Mouse (Mus musculus) liver, embryonic 14.5 days (tissue): Measurements from ENCODE around the gene Ube4b.

ENCODE experiments used
- CTCF ChIP-seq: IDR thresholded peaks from 2 replicates; pipeline ENCODE4 v1.5.1; 2016; ENCODE audit warnings: antibody characterized with exemption, low read depth, control low read depth
- EP300 ChIP-seq: IDR thresholded peaks from 2 replicates; pipeline ENCODE4 v1.6.1; 2016; ENCODE audit warnings: antibody characterized with exemption, low read depth

DNA sequence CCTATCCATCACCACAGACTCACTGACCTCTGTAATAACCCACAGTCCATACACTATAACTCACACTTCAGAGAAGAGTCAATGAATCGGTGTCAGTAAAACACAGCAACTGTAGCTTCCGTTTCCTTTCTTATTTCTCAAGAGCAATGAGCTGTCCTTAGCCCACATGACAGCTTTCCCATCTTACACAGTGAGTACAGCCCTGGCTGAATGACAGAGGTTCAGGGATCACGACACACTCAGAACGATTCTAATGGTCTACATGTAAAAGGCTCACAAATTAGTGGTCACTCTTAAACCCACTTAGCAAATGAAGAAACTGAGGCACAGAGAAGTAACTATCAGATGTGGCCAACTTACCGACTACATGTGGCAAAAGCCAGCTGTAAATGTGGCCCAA lies 68.6 kb downstream of the Ube4b start:
- no peak for TF ChIP-seq CTCF
- TF ChIP-seq EP300: no peak
